Mouse (Mus musculus) hindlimb bud, embryonic 11.5 days (tissue): Measurements from ENCODE around the gene Hdac10.
A peak's percentile ranks its signal among the peaks of the same experiment; 100 is the strongest.

Experiments
- DNase-seq: peaks from one replicate; pipeline ENCODE4 v3.0.0-alpha.2; 2012; ENCODE audit warnings: low read depth, low spot score; ENCODE audit errors: extremely low spot score

Gene Hdac10

GRCm38 (mm10) chr15:89125351-89125750 lies 3.1 kb downstream of the Hdac10 start:
- DNase-seq = no peak

GRCm38 (mm10) chr15:89124312-89124711 lies 4.2 kb downstream of the Hdac10 start:
- DNase-seq = no peak

- no peak for DNase-seq
These were observed 4.9 kb downstream of the Hdac10 start for GRCm38 (mm10) chr15:89123595-89123994.

DNA sequence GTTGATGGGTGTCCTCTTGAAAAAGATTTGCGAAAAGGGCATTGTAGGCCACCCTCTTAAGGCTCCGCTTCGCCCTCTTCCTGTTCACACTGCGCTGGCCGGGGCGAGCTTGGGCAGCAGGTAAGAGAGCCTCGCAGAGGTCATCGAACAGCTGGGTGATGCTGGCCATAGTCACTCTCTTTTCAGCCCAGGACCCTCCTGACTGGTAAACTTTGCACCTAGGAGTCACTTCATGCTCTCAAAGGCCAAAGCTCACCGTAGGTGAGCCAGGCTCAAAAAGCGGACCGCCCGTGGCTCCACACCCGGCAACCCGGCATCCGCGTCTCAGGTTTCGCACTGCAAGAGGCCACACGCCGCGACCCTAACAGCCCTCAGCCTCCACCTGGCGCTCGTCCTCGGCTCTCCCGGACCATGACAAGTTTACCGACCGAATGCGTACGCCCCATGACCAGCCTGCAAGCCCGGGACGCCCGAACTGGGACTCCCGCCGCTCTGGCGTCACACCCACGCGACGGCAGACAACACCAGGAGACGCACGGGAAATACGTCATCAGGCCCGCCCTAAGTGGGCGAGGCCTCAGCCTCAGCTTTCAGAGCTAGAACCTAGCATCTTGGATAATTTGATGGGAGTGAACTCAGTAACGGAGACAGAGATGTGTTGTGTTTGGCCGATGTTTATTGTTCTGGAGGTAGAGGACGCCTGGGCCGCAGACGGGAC lies 5.7 kb downstream of the Hdac10 start, which contains the start of gene Tubgcp6:
Tubgcp6 (minus strand) TSS at position 464 of the 718 bp plus-strand sequence.
- peak; percentile 89 for DNase-seq

GRCm38 (mm10) chr15:89118007-89118406 lies 10.5 kb downstream of the Hdac10 start:
- no peak for DNase-seq

DNA sequence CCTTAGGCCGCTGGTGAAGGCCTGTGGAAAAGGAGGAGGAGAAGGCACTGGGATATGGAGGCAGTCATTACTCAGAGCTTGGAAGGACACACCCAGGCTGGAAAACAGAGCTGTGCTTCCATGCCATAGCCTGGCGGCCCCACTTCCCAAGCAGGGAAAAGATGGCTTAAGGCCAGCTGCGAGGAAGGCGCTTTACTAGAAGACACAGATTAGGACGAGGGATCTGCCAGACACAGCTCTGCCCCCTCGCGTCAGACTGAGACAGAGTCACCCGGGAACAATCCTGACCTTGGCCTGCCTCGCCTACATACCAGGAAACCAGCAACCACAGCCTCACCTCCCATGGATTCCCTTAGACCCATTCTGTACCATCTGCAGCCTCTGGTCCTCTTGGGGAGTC lies 18.4 kb downstream of the Hdac10 start:
- no peak for DNase-seq

DNA sequence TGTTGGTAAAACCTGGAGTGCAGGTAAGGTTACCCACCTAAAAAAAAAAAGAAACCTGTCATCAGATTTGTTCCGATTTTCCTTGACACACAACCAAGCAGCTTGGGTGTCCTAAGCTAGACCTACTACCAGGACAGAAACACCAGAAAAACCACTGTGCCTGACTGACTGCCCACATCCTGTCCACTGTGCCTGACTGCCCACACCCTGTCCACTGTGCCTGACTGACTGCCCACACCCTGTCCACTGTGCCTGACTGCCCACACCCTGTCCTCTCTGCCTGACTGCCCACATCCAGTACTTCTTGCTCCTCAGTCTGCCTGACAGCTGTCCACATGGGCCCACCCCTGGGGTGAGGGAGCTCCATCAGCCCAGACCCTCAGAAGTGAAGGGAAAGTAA lies 21.5 kb downstream of the Hdac10 start:
- DNase-seq = no peak

DNA sequence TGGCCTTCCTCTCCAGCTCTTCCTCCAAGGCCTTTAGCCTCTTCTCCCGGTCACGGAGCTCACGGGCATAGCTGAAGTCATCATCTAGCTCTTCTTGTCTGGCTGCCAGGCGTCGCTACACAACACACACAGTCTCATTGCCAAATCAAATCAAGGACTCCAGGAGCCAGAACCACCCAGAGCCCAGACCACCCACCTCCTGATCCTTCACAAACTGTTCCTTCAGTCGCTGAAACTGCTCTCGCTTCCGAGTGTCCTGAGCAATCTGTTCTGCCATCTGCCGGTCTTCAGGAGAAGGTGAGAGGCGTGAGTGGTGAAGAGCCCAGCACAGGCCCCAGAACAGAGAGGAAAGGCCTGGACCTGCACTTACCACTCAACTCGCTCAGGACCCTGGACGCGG lies 22.4 kb downstream of the Hdac10 start:
- DNase-seq = no peak

- DNase-seq = no peak
These were observed 24.1 kb downstream of the Hdac10 start for GRCm38 (mm10) chr15:89104425-89104824.

- no peak for DNase-seq
These were observed 24.6 kb downstream of the Hdac10 start for GRCm38 (mm10) chr15:89103921-89104320.

DNA sequence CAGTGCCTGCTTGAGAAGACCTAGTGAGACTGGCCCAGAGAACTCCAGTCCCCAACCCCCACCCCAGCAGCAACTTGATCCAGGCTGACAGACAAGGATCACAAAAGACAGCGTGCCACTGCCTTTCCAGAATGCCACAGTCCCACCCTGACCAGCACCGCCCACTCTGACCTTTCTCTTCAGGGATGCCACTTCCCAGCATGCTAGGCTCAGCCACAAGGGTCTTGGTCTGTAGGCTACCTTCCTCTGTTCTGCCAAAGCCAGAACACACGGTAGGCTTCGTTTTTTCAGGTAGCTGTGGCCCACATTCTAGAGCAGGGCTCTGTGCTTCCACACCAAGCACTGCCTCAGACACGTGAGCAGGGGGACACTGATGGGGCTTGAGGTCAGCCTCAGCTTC lies 25.9 kb downstream of the Hdac10 start:
- no peak for DNase-seq

DNA sequence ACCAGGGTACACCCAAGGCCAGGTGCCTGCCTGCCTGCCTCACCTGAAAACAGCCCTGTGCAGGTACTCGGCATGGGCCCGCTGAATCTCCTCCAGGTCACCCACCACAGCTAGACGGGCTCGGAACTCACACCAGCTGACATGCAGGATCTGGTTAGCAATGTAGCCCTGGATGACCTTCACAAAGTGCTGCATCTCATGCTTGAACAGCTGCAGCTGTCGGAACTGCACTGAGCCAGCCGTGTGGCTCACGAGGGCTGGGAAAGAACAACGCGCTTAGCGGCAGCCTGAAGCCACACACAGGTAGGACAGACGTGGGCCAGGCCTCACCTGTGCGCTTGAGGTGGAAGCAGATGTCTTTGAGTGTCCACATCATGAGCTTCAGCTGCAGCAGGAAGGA lies 27.7 kb downstream of the Hdac10 start:
- DNase-seq = no peak

- no peak for DNase-seq
These were observed 29.9 kb downstream of the Hdac10 start for GRCm38 (mm10) chr15:89098616-89099015.

DNA sequence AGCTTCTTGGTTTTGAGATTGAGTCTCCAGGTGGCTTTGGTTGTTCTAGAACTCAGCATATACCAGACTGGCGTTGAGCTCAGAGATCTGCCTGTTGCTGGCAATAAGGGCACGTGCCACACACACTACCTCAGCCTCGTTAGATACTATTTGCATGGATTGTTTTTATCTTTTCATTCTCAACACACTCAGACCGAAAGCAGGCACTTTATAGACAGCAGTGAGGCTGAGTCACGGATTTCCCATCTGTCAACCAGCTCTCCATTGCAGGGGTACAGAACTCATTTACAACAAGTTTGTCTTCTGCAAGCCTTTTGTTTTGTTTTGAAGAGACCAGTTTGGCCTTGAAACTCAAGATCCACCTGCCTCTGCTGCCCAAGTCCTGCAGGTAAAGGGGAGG lies 31.1 kb downstream of the Hdac10 start:
- no peak for DNase-seq

- no peak for DNase-seq
These were observed 36.3 kb downstream of the Hdac10 start for GRCm38 (mm10) chr15:89092181-89092580.

DNA sequence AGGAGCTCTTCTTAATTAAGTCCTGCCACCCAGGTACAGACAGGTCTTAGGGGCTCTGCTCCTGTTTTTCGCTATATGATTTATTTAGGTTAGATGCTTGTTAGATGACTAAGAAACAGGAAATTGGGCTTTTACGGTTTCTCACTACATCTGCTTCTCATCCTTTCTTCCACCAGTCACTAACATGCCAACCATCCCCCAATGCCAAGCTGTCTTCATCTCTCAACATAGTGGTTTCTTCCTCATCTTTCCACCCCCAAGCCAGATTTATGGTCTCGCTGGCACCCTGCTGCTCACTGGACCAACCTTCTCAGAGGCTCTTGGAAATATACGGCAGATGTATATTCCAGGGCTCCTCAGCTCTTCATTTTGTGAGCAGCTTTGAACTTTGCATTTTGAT lies 37.8 kb downstream of the Hdac10 start:
- DNase-seq = no peak

- DNase-seq = no peak
These were observed 39.0 kb downstream of the Hdac10 start for GRCm38 (mm10) chr15:89089248-89090051.

- peak; percentile 61 for DNase-seq
These were observed 39.8 kb downstream of the Hdac10 start, which contains the start of gene Selenoo for GRCm38 (mm10) chr15:89088607-89089247. Selenoo (plus strand) TSS chr15:89089084.

GRCm38 (mm10) chr15:89084826-89085225 lies 43.7 kb downstream of the Hdac10 start:
- DNase-seq = no peak

GRCm38 (mm10) chr15:89083906-89084305 lies 44.6 kb downstream of the Hdac10 start:
- no peak for DNase-seq

DNA sequence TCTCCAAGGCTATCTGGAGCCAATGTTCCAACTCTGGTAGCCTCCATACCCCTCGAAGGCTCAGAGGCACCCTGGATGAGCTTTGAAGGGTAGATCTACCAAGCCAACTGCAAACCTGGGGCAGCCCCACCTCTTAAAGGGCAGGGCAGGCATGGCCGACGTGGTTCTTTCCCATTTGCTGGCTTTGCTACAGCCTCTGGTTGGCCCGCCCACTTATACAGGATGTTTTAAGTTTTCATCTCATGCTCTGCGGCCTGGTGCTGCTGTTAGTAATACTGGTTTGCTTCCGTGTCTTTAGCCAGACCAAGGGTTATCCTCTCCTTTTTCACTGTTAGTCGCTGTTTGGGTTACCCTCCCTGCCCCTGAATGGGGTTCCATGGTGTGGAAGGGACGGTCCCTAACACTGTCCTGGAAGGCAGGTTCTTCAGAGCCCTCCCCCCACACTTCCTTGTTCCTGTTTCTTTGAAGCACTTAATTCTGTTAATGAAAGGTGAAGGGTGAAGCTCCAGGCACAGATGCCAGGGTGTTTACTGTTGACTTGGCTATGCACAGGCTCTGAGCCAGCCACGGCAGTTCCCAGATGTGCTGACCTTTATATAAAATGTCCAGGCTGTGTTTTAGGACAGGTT lies 50.2 kb downstream of the Hdac10 start:
- no peak for DNase-seq
